Mouse (Mus musculus) left cerebral cortex, postnatal 36 days (tissue): Measurements from ENCODE around the gene Slc6a1. TPM values are rescaled to one million over a fixed set of nuclear protein-coding genes. Genes with fewer than 3 reads are reported as not detected.

Experiments
- DNase-seq, 2 experiments: peaks; one replicate each; pipeline ENCODE4 v3.0.0; 2021 to 2022; ENCODE audit warnings: low spot score in 2 of 2, mixed read lengths in 1 of 2
- intact Hi-C: fragments of 180-260 bp; cut with DNase I; formaldehyde crosslinking; loops from one replicate; pipeline ENCODE4 v1.15.1; 2025
- total RNA-seq, 2 experiments: library from RNA; stranded (reverse); gene quantifications; 2 replicates each; pipeline ENCODE4 v1.2.3; 2021

The Slc6a1 gene
- total RNA-seq = 100 to 1,000 TPM; 289 to 308 TPM

- intact Hi-C loops = loop anchor here (10.0 kb wide), 1 partner anchor 58 kb away; no protein-coding TSS in a partner anchor
- DNase-seq = peak; percentile 52 to 62
Measured at GRCm38 (mm10) chr6:114282469-114283277, at the start of gene Slc6a1. Gene Slc6a1 (plus strand): TSS chr6:114282635.

GRCm38 (mm10) chr6:114238892-114239644 lies 43.4 kb upstream of the Slc6a1 start:
- intact Hi-C loops = no loop called here
- no peak for DNase-seq

- no peak for DNase-seq
Measured at GRCm38 (mm10) chr6:114245665-114246064, 36.8 kb upstream of the Slc6a1 start.

GRCm38 (mm10) chr6:114250311-114250710 lies 32.1 kb upstream of the Slc6a1 start:
- intact Hi-C loops = no loop called here
- DNase-seq = peak; percentile 64 to 79

More at GRCm38 (mm10) chr6:114245665-114246064, 36.8 kb upstream of the Slc6a1 start:
- intact Hi-C loops = no loop called here

- peak; percentile 29 to 49 for DNase-seq
- intact Hi-C loops = no loop called here
Measured at GRCm38 (mm10) chr6:114254927-114255326, 27.5 kb upstream of the Slc6a1 start.

- intact Hi-C loops = no loop called here
Measured at GRCm38 (mm10) chr6:114257762-114258361, 24.6 kb upstream of the Slc6a1 start.

GRCm38 (mm10) chr6:114258661-114259193 lies 23.7 kb upstream of the Slc6a1 start:
- intact Hi-C loops = no loop called here
- DNase-seq = no peak

More at GRCm38 (mm10) chr6:114257762-114258361, 24.6 kb upstream of the Slc6a1 start:
- no peak for DNase-seq

DNA sequence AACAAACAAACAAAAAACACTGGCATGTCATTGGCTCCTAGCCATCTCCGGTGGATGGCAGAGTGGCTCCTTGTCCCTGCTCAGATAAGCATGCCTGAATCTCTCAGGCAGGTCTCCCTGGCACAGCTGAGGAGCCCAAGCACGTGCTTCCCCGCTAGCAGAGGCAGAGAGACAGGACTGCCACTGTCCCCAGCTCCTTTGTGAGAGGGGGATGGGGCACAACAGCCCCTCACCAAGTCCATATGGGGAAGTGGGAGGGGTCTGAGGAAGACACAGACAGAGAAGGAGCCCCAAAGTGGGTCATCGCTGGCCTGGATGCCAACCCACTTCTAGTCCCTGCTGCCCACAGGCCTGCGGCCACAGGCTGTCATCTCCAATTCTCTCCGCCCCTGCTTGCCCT lies 20.8 kb upstream of the Slc6a1 start:
- intact Hi-C loops = no loop called here

GRCm38 (mm10) chr6:114264010-114264409 lies 18.4 kb upstream of the Slc6a1 start:
- intact Hi-C loops = no loop called here

More for the DNA sequence above, 20.8 kb upstream of the Slc6a1 start:
- DNase-seq = peak in 1 of 2 experiments; percentile 18

GRCm38 (mm10) chr6:114264426-114264825 lies 18.0 kb upstream of the Slc6a1 start:
- DNase-seq = no peak
- intact Hi-C loops = no loop called here

More at GRCm38 (mm10) chr6:114264010-114264409, 18.4 kb upstream of the Slc6a1 start:
- no peak for DNase-seq

DNA sequence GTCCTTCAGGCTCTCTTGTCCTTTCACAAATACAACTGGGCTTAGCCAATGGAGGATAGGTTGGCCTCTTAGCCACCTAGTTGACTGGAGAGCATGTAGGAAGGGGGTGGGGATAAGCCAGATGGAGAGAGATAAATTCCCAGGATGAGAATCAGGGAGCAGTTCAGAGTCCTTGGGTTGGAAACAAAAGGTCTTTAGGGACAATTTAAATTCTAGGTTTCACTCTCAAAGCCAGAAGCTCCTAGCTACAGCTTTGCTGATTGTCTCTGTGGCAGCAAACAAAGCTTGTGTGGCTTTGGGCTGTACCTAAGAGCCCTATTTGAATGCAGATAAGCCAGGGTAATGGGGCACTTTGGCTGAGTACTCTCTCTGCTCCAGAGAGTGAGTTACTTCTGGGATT lies 16.2 kb upstream of the Slc6a1 start:
- intact Hi-C loops = no loop called here
- no peak for DNase-seq

- intact Hi-C loops = no loop called here
- DNase-seq = no peak
Measured at GRCm38 (mm10) chr6:114267979-114268378, 14.5 kb upstream of the Slc6a1 start.

GRCm38 (mm10) chr6:114269589-114269988 lies 12.8 kb upstream of the Slc6a1 start:
- intact Hi-C loops = no loop called here
- no peak for DNase-seq

DNA sequence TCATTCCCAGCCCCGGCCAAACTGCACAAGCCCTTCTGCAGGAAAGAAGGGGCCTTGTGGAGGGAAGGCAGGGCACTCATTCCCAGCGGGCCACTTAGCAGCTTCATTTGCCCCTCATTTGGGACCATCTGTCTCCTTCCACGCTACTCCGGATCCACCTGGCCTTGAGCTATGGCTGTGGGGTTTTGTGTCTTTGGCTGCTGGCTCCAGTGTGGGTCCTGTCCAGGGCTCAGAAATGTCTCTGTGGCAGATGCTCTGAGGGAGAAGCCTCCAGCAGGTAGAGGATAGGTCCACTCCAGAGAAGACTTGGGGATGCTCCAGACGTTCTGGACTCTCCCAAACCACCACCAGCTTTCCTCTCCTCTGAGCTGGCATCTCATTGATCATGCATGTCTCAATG lies 11.6 kb upstream of the Slc6a1 start:
- DNase-seq = no peak
- intact Hi-C loops = no loop called here

DNA sequence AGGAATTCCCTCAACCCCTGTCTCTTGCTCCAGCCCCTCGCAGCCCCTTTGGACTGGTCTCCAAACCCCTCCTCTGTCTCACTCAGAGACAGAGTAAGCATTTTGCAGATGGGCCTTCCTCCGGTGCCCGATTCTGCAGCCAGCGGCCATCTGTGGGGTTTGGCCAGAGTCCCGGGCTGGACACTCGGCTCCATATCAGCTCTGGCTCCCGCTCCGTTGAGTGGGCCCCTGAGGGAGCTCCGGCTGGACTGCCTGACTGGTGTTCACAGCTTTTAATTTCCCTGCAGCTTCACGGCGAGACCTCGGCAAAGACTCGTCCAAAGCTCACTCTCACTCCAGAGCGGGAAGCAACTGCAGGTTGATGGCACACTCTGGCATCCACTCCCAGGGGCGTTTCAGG lies 10.2 kb upstream of the Slc6a1 start:
- DNase-seq = peak in 1 of 2 experiments; percentile 45
- intact Hi-C loops = no loop called here

DNA sequence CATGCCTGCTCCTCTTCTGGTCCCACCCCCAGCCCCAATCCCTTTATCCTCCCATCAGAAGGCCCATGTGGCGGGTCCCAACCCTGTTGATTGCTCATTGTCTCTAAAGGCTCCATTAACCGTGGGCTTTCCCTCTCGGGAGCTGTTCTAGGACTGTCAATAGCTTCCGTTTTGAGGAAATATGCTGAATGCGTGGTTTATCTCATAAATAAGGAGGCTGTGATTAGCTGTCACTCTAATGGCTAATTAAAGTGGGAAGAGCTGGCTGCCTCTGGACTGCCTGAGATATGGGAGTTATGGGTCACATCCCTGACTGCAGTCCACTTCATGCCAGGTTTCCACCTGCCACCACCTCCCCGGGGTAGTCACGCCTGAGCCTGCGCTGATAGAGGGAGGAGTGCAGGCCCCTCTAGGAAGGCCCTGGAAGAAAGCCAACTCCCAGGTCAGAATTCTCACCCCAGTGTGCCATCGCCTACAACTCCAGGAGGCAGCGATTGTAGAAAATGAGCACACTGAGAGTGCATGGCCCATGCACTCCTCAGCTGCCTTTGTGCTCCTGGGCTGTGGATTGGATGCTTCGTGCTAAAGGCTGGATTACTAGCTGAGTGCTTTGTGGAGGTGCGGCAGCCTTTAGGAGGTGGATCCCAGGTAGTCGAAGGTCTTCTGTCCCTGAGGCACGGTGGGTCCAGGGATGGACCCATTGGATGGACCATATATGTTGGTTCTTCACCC lies 8.3 kb upstream of the Slc6a1 start:
- intact Hi-C loops = no loop called here
- no peak for DNase-seq

DNA sequence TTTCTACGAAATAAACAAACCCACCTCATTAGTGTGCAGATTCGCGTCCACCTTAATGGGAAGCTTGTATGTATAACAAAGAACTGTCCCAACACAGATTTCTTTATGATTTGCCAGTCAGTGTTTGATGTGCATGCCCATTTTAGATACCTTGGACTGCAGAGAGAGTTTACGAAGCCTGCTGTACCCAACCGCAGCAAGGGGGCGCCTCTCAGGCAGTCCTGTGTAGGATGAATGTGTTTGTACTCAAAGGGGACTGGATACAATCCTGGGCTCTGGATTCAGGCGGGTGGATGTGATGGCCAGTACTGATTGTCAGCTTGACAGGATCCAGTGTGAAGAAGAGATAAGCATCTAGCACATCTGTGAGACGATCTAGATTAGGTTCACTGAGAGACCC lies 6.6 kb upstream of the Slc6a1 start:
- DNase-seq = no peak
- intact Hi-C loops = no loop called here

- DNase-seq = no peak
- intact Hi-C loops = loop anchor here (10.0 kb wide), 1 partner anchor 59 kb away; no protein-coding TSS in a partner anchor
Measured at GRCm38 (mm10) chr6:114283278-114283770, 889 bp downstream of the Slc6a1 start.
